Mouse (Mus musculus) cerebellum, postnatal 36 days (tissue): ENCODE measurements around the gene Aff1.

Source experiments
- DNase-seq, 2 experiments: peaks; one replicate each; pipeline ENCODE4 v3.0.0; 2021 to 2022; ENCODE audit warnings: mixed read lengths in 2 of 2

Aff1 gene

GRCm38 (mm10) chr5:103729225-103729624, 37.1 kb downstream of the Aff1 start:
- no peak for DNase-seq

GRCm38 (mm10) chr5:103730142-103730541, 38.0 kb downstream of the Aff1 start:
- DNase-seq: no peak

GRCm38 (mm10) chr5:103730727-103731126, 38.6 kb downstream of the Aff1 start:
- DNase-seq: no peak

- no peak for DNase-seq
Observed at GRCm38 (mm10) chr5:103732581-103732980, 40.4 kb downstream of the Aff1 start.

- DNase-seq: no peak
Observed at GRCm38 (mm10) chr5:103735411-103736112, 43.4 kb downstream of the Aff1 start.

- no peak for DNase-seq
Observed at GRCm38 (mm10) chr5:103736553-103737207, 44.5 kb downstream of the Aff1 start.

GRCm38 (mm10) chr5:103737208-103738066, 45.3 kb downstream of the Aff1 start:
- no peak for DNase-seq

- no peak for DNase-seq
Observed at GRCm38 (mm10) chr5:103738509-103738908, 46.3 kb downstream of the Aff1 start.

GRCm38 (mm10) chr5:103739163-103739562, 47.0 kb downstream of the Aff1 start:
- no peak for DNase-seq

- DNase-seq: no peak
Observed at GRCm38 (mm10) chr5:103740093-103740902, 48.1 kb downstream of the Aff1 start.

GRCm38 (mm10) chr5:103740903-103741246, 48.7 kb downstream of the Aff1 start:
- DNase-seq: no peak

- DNase-seq: no peak
Observed at GRCm38 (mm10) chr5:103741443-103741842, 49.3 kb downstream of the Aff1 start.

GRCm38 (mm10) chr5:103741992-103742391, 49.8 kb downstream of the Aff1 start:
- no peak for DNase-seq

GRCm38 (mm10) chr5:103744531-103744930, 52.4 kb downstream of the Aff1 start:
- no peak for DNase-seq

GRCm38 (mm10) chr5:103745635-103746034, 53.5 kb downstream of the Aff1 start:
- no peak for DNase-seq

GRCm38 (mm10) chr5:103746561-103747085, 54.4 kb downstream of the Aff1 start:
- no peak for DNase-seq

GRCm38 (mm10) chr5:103747098-103747497, 54.9 kb downstream of the Aff1 start:
- DNase-seq: no peak

GRCm38 (mm10) chr5:103748343-103748742, 56.2 kb downstream of the Aff1 start:
- no peak for DNase-seq

- DNase-seq: no peak
Observed at GRCm38 (mm10) chr5:103749465-103750285, 57.5 kb downstream of the Aff1 start.

- peak; percentile 16 to 35 for DNase-seq
Observed at GRCm38 (mm10) chr5:103752665-103753510, 60.7 kb downstream of the Aff1 start.
